Mouse (Mus musculus): ENCODE data around the gene Slc16a2.
A peak's percentile ranks its signal among the peaks of the same experiment; 100 is the strongest.

Slc16a2 gene

DNA sequence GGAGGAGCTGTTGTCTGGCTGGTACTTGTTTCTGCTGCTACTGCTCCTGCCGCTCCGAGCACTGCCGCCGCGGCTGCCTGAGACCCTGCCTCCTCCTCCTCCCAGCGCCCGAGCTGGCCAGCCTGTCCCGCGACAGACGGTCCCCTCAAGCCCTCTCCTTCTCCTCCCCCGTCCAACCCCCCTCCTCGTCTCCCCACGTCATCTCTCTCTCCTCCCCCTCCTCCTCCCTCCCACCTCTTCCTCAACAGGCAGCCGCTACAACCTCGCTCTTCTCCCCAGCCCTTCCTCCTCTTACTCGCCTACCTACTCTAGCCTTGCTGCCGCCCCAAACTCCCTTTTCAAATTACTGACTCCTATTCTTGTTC, at the start of gene Slc16a2:
TSS of gene Slc16a2 (minus strand) at position 152 of the 365 bp plus-strand sequence.
- DNase-seq (ENCODE audit: extremely low read depth, low read depth), result no peak

DNA sequence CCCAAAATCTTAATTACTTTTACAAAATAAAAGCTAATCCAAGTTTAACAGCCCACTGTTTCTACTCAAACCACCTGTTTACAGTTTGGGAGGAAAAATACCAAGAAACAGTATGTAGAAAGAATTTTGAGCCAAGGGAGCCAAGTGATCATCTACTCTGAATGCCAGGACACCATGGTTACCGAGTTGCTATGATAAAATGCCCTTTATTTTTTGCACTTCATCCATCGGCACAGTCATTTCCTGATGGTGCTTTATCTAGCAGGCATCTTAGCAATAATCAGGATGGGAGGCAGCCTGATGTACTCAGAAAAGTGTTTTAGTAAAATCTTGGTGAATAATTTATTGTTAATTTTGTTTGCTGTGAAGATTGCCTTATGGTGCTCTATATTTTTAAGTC, 41.7 kb upstream of the Slc16a2 start:
- DNase-seq (ENCODE audit: extremely low read depth, low read depth), result no peak

GRCm38 (mm10) chrX:103862877-103863276, 41.1 kb upstream of the Slc16a2 start:
- no peak for DNase-seq (ENCODE audit: extremely low read depth, low read depth)

GRCm38 (mm10) chrX:103845266-103845665, 23.5 kb upstream of the Slc16a2 start:
- peak; percentile 5 for DNase-seq (ENCODE audit: extremely low read depth, low read depth)

- no peak for DNase-seq (ENCODE audit: extremely low read depth, low read depth)
These were observed 7.1 kb upstream of the Slc16a2 start for GRCm38 (mm10) chrX:103828836-103829235.

GRCm38 (mm10) chrX:103822271-103822811, 558 bp upstream of the Slc16a2 start:
- no peak for DNase-seq (ENCODE audit: extremely low read depth, low read depth)

GRCm38 (mm10) chrX:103821195-103821831, 470 bp downstream of the Slc16a2 start:
- no peak for DNase-seq (ENCODE audit: extremely low read depth, low read depth)

GRCm38 (mm10) chrX:103820307-103821194, 1.2 kb downstream of the Slc16a2 start:
- DNase-seq (ENCODE audit: extremely low read depth, low read depth), result no peak

DNA sequence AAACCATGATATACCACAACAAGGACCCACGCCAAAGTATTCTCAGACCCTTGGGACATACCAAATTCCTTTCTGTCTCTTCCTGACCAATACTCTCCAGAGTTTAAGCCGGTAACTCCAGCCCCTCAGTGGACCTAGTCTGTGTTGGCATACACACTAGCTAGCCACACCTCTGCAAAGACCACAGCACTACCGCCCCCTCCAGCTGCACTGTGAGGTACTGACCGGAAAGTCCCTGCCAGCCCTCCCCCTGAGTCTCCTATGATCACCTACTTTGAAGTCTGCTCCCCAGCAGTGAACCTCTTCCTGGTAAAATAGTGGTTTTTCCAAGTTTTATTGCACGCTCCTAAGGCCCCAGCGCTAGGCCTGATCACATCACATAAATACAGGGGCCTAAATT, 2.5 kb downstream of the Slc16a2 start:
- DNase-seq (ENCODE audit: extremely low read depth, low read depth), result no peak

GRCm38 (mm10) chrX:103812690-103813089, 9.1 kb downstream of the Slc16a2 start:
- DNase-seq (ENCODE audit: extremely low read depth, low read depth), result no peak

GRCm38 (mm10) chrX:103810483-103810882, 11.3 kb downstream of the Slc16a2 start:
- no peak for DNase-seq (ENCODE audit: extremely low read depth, low read depth)

GRCm38 (mm10) chrX:103806373-103806772, 15.4 kb downstream of the Slc16a2 start:
- no peak for DNase-seq (ENCODE audit: extremely low read depth, low read depth)

DNA sequence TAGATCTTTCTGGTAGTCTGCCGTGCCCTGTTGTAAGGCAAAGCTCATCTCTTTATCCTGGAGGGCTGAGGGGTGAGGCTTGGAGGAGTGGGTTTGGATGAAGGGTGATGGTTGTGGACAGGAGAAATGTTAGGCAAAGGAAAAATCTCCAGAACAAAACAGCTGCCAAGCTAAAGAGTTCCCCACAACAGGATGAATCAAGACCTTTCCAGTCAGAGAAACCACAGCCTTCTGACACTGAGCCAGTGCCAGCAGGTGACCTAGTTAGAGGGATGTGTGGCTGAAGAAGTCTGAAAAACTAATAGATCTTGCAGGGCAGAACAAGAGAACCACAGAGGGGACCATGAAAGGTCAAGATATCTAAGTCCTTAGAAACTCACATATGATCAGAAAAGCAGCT, 24.8 kb downstream of the Slc16a2 start:
- no peak for DNase-seq (ENCODE audit: extremely low read depth, low read depth)

GRCm38 (mm10) chrX:103795506-103795905, 26.3 kb downstream of the Slc16a2 start:
- no peak for DNase-seq (ENCODE audit: extremely low read depth, low read depth)

- DNase-seq (ENCODE audit: extremely low read depth, low read depth), result no peak
These were observed 30.5 kb downstream of the Slc16a2 start for GRCm38 (mm10) chrX:103791329-103791728.

GRCm38 (mm10) chrX:103785681-103786080, 36.1 kb downstream of the Slc16a2 start:
- DNase-seq (ENCODE audit: extremely low read depth, low read depth), result no peak

GRCm38 (mm10) chrX:103776412-103776811, 45.4 kb downstream of the Slc16a2 start:
- no peak for DNase-seq (ENCODE audit: extremely low read depth, low read depth)

DNA sequence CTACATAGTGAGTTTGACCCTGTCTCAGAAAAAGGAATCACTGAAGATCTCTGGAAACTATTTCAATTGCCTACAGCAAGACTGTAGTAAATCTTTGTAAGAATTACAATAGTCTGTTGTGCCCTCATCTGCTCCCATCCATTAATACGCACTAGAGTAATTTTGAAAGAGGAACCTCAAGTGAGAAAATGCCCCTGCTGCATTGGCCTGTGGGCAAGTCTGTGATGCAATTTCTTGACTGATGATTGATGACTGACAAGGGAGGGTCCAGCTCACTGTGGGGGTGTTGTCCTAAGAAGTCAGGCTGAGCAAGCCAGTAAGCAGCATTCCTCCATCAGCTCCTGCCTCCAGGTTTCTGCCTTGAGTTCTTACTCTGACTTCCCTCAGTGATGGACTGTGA, 75.6 kb downstream of the Slc16a2 start:
- no peak for DNase-seq (ENCODE audit: extremely low read depth, low read depth)

DNA sequence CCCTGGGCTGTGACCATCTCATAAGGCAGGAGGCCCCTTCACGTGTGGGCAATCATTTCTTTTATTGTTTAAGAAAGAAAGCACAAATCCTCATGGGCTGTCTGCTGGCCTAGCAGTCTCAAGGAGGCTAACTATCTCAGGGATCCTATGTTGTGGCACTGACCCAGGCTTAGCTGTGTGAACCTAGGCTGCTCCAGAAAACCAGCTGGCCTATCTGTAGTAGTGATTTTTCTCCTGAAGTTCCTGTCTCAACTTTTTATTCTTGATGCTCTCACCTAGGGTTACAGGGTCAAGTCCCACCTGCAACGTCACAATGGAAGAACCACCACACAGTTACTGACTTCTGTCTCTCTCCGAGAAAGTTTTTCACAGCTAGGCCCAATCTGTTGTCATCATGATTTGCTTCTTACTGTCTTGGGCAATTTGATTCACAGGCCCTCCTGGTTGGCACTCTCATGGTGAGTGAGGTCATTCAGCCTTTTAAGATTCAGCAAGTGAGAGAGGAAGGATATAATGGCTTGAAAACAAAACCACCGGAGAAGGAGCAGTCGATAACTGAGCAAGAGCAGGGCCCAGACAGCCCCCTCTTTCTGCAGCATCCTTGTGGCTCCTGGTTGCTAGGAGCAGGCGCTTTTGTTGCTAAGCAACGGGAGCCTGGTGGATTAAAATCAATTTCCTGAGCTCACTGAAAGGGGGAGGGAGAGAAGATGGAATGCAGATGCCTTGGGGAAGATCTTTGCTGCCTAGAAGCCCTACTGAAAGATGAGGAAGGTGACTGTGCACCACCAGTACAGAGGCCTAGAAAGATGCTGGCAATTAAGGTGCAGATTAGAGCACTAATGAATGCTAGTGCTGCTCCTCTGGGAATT, 77.4 kb downstream of the Slc16a2 start:
- DNase-seq (ENCODE audit: extremely low read depth, low read depth), result no peak

GRCm38 (mm10) chrX:103742057-103742315, 79.8 kb downstream of the Slc16a2 start:
- DNase-seq (ENCODE audit: extremely low read depth, low read depth), result no peak

DNA sequence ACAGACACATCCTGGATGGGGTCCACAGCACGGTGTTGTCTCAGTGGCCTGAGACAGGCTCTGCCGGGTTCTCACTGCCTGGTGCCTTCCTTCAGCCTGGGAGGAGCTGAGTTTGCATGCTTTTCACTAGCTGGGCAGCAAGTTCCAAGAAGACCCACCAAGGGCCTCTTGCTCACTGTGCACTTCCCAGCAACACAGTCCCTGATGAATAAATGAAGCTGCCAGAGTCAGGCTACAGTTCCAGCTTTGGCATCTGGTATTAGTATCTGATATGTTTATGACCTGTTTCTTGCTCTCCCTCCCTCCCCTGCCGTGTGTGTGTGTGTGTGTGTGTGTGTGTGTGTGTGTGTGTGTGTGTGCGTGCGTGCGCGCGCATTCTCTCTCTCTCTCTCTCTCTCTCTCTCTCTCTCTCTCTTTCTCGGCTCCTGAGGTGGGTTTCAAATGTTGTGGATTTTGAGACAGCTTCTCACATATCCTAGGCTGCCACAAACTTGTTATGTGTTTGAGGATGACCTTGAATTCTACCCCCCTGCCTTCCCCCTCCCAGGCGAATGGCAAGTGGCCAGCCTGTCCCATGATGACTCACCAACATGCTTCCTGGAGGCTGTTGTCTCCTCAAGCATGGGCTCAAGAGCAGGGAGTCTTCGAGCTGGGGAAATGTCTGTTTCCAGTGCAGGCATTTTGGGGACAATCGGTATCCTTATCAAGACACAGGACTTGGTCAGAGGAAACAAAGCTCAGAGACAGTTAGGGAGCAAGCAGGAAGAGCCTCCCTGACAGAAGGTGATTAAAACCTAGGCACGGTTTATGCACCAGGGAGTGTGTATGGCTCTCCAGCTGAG, 80.3 kb downstream of the Slc16a2 start:
- DNase-seq (ENCODE audit: extremely low read depth, low read depth), result no peak

All from MEL-GATA-1-ER (cell line).